In the genomic region with DNA sequence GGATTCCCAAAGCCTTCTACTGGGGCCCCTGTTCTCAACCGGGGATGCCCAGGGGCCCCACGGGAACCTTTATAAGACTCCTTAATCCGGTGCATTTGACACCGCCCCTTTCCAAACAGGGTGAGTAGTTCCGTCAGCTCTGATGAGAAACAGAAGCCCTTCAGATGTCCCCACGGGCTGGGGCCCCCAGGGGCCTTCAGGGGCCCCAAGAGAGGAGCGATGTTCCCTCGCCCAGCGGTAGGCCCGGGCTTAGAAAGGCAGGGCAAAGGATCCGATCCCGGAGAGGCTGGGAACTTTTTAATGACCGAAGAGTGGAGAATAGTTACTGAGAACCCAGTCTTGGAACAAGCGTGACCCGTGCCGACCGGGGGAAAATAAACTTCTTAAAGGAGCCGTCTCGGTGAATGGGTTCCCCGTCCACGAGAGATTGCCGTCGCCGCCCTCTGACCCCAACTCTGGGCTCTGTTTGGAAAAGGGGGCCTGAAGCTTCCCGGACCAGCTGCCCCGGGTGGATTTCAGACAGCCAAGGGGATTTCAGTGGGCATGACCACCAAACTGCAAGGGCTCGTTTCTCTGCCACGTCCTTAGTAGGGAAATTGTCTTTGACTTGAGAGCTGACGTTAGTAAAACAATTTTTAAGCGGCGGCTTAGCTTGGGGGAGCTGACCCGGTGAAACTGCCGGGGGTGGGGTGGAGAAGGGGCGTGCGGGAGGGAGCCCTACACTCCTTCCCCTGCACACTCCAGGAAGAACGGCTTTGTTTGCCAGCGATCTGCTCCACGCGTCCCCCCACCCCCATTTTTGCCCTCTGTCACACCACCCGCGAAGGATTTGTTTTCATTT, we compare ENCODE assay signal across 8 mouse cellular contexts. TPM values are rescaled to one million over a fixed set of nuclear protein-coding genes. Genes with fewer than 3 reads are reported as not detected.
A peak's percentile ranks its signal among the peaks of the same experiment; 100 is the strongest.
DNase-seq lines count a peak whose midpoint lies in the region; ATAC-seq and TF ChIP-seq lines count a peak whose summit lies in the region.

No protein-coding gene starts in this region.

- no peaks in the 10 kb centered on the region for H3K9me3 ChIP-seq in megakaryocyte, embryonic 14.5 days
- H3K9me3 ChIP-seq in embryonic facial prominence, embryonic 12.5 days: no peaks in the 10 kb centered on the region
- H3K9me3 ChIP-seq in hindbrain, embryonic 14.5 days (ENCODE audit: control insufficient read depth, low read length): no peaks in the 10 kb centered on the region
- H3K9me3 ChIP-seq in liver, embryonic 11.5 days (ENCODE audit: control insufficient read depth, low read length): no peaks in the 10 kb centered on the region

- H3K27me3 ChIP-seq in megakaryocyte, embryonic 14.5 days (replicated peaks): peaks cover 75% of the 10 kb centered on the region
- H3K27me3 ChIP-seq in embryonic facial prominence, embryonic 12.5 days: peaks cover 54% of the 10 kb centered on the region
- peaks cover 33% of the 10 kb centered on the region for H3K27me3 ChIP-seq in hindbrain, embryonic 14.5 days (ENCODE audit: control insufficient read depth, insufficient read depth, low read length)
- peaks cover 78% of the 10 kb centered on the region for H3K27me3 ChIP-seq in liver, embryonic 11.5 days (replicated peaks; ENCODE audit: control insufficient read depth, insufficient read depth, low read length)

- H3K4me3 ChIP-seq in megakaryocyte, embryonic 14.5 days (replicated peaks): peak overlapping the region; percentile 88
- peak overlapping the region; percentile 52 for H3K4me3 ChIP-seq in embryonic facial prominence, embryonic 12.5 days
- H3K4me3 ChIP-seq in hindbrain, embryonic 14.5 days (replicated peaks; ENCODE audit: low read length): peak overlapping the region; percentile 50
- peak overlapping the region; percentile 51 for H3K4me3 ChIP-seq in liver, embryonic 11.5 days (ENCODE audit: low read depth, low read length)
- H3K4me3 ChIP-seq in olfactory bulb, adult 2 months (ENCODE audit: insufficient read depth, low read depth, low read length): 0 out of 2 replicates have a peak overlapping the region, but pooled peaks have one; percentile 35

- TF ChIP-seq CTCF in olfactory bulb, adult 2 months (IDR thresholded peaks at IDR 0.05; ENCODE audit: insufficient read depth, low read depth, low read length): no peak

- no peak for DNase-seq in hindbrain, embryonic 14.5 days (ENCODE audit: low spot score)
- DNase-seq in liver, embryonic 11.5 days (ENCODE audit: low spot score): peak; percentile 46
- DNase-seq in yolk sac, embryonic 10.5 days (ENCODE audit: low spot score): no peak
- no peak for DNase-seq in left cerebral cortex, postnatal 14 days (ENCODE audit: low spot score in 2 of 2)

- no peak overlapping the region for H3K27ac ChIP-seq in embryonic facial prominence, embryonic 12.5 days
- H3K27ac ChIP-seq in hindbrain, embryonic 14.5 days: no peak overlapping the region
- no peak overlapping the region for H3K27ac ChIP-seq in liver, embryonic 11.5 days (ENCODE audit: low read depth, low read length)
- H3K27ac ChIP-seq in olfactory bulb, adult 2 months (ENCODE audit: insufficient read depth, low read depth, low read length): no peak overlapping the region

- TF ChIP-seq POLR2A in olfactory bulb, adult 2 months (IDR thresholded peaks at IDR 0.05; ENCODE audit: insufficient read depth, low read depth, low read length): no peak

- H3K36me3 ChIP-seq in megakaryocyte, embryonic 14.5 days (replicated peaks; ENCODE audit: low read length): no peaks in the 10 kb centered on the region
- H3K36me3 ChIP-seq in embryonic facial prominence, embryonic 12.5 days: no peaks in the 10 kb centered on the region
- H3K36me3 ChIP-seq in hindbrain, embryonic 14.5 days (replicated peaks; ENCODE audit: control insufficient read depth, insufficient read depth): no peaks in the 10 kb centered on the region
- H3K36me3 ChIP-seq in liver, embryonic 11.5 days (ENCODE audit: control insufficient read depth, insufficient read depth, low read length): no peaks in the 10 kb centered on the region

- intact Hi-C loops in left cerebral cortex, postnatal 14 days (cut with DNase I): loop anchor here (5.0 kb wide), 2 partner anchors 38 to 98 kb away; no protein-coding TSS in a partner anchor

- peak overlapping the region; percentile 57; the same call in 1 of the 2 replicates for H3K9ac ChIP-seq in embryonic facial prominence, embryonic 12.5 days
- H3K9ac ChIP-seq in hindbrain, embryonic 14.5 days: peak overlapping the region; percentile 80
- no peak overlapping the region for H3K9ac ChIP-seq in liver, embryonic 11.5 days (ENCODE audit: low read depth, low read length)

- H3K4me1 ChIP-seq in megakaryocyte, embryonic 14.5 days: peaks cover 57% of the 10 kb centered on the region
- peaks cover 43% of the 10 kb centered on the region for H3K4me1 ChIP-seq in embryonic facial prominence, embryonic 12.5 days
- H3K4me1 ChIP-seq in hindbrain, embryonic 14.5 days (replicated peaks; ENCODE audit: control insufficient read depth, insufficient read depth, low read length): peaks cover 27% of the 10 kb centered on the region
- peaks cover 25% of the 10 kb centered on the region for H3K4me1 ChIP-seq in liver, embryonic 11.5 days (replicated peaks; ENCODE audit: control insufficient read depth, insufficient read depth, low read length)
- peaks cover 33% of the 10 kb centered on the region for H3K4me1 ChIP-seq in olfactory bulb, adult 2 months (ENCODE audit: control insufficient read depth, insufficient read depth, low read length)

- no peak for ATAC-seq in megakaryocyte, adult 5-6 weeks (ENCODE audit: poor library complexity, severe bottlenecking)
- ATAC-seq in embryonic facial prominence, embryonic 12.5 days (ENCODE audit: insufficient number of reproducible peaks, insufficient read depth, low FRiP score, low TSS enrichment): no peak
- ATAC-seq in hindbrain, embryonic 14.5 days (ENCODE audit: low FRiP score): no peak
- no peak for ATAC-seq in liver, embryonic 11.5 days (replicated peaks; ENCODE audit: low FRiP score)

- H3K4me2 ChIP-seq in embryonic facial prominence, embryonic 12.5 days (replicated peaks): peak overlapping the region; percentile 94
- peak overlapping the region; percentile 97 for H3K4me2 ChIP-seq in hindbrain, embryonic 14.5 days (replicated peaks)
- H3K4me2 ChIP-seq in liver, embryonic 11.5 days: peak overlapping the region; percentile 75

- under 1% methylated on average over 41 of the region's 41 CpGs for WGBS in embryonic facial prominence, embryonic 12.5 days
- under 1% methylated on average over 41 of the region's 41 CpGs for WGBS in hindbrain, embryonic 14.5 days
- WGBS in liver, embryonic 11.5 days: under 1% methylated on average over 41 of the region's 41 CpGs
- 5% methylated on average over 41 of the region's 41 CpGs for WGBS in olfactory bulb, adult 2 months

RNA-seq across cellular contexts. Expression of a gene that starts 3.4 kb away (rescaled TPM):
- polyA plus RNA-seq in megakaryocyte, embryonic 14.5 days (2012; ENCODE audit: insufficient read depth, low replicate concordance): 49.2 and 111 TPM in 2 replicates
- 15.3 and 15.5 TPM in 2 replicates for total RNA-seq in megakaryocyte, adult 5-6 weeks (2015)
- total RNA-seq in megakaryocyte, adult 5-6 weeks (2017): 18.0 and 18.4 TPM in 2 replicates
- polyA plus RNA-seq in embryonic facial prominence, embryonic 12.5 days (2016; fragmentation: Nextera tagmentation; extraction: Ambion mirVana): 11.7 and 12.3 TPM in 2 replicates
- polyA plus RNA-seq in hindbrain, embryonic 14.5 days (2014; fragmentation: Nextera tagmentation; extraction: Ambion mirVana): 16.8 and 20.2 TPM in 2 replicates
- 5.1 TPM in 2 replicates for polyA plus RNA-seq in liver, embryonic 11.5 days (2014; fragmentation: Nextera tagmentation; extraction: Ambion mirVana)
- polyA plus RNA-seq in olfactory bulb, adult 2 months (2012; ENCODE audit: insufficient read depth, insufficient read length, low replicate concordance, missing spikeins): not detected in 2 replicates
- 10 to 100 TPM; 63.2 to 74.0 TPM for total RNA-seq in left cerebral cortex, postnatal 14 days (2021)

RNA-seq across cellular contexts. Expression of a gene that starts 48.7 kb away (rescaled TPM):
- 2.7 and 7.4 TPM in 2 replicates for polyA plus RNA-seq in megakaryocyte, embryonic 14.5 days (2012; ENCODE audit: insufficient read depth, low replicate concordance)
- 3.2 and 5.6 TPM in 2 replicates for total RNA-seq in megakaryocyte, adult 5-6 weeks (2015)
- total RNA-seq in megakaryocyte, adult 5-6 weeks (2017): 3.0 and 3.6 TPM in 2 replicates
- 9.4 and 10.8 TPM in 2 replicates for polyA plus RNA-seq in embryonic facial prominence, embryonic 12.5 days (2016; fragmentation: Nextera tagmentation; extraction: Ambion mirVana)
- polyA plus RNA-seq in hindbrain, embryonic 14.5 days (2014; fragmentation: Nextera tagmentation; extraction: Ambion mirVana): 8.5 and 9.8 TPM in 2 replicates
- 6.5 and 7.1 TPM in 2 replicates for polyA plus RNA-seq in liver, embryonic 11.5 days (2014; fragmentation: Nextera tagmentation; extraction: Ambion mirVana)
- polyA plus RNA-seq in olfactory bulb, adult 2 months (2012; ENCODE audit: insufficient read depth, insufficient read length, low replicate concordance, missing spikeins): not detected in 2 replicates
- total RNA-seq in left cerebral cortex, postnatal 14 days (2021): 10 to 100 TPM; 12.9 to 15.4 TPM

Comparison
In these comparisons a context has a peak if more than half of its experiments do, and no peak if none do; other contexts are left out.
1. H3K4me3 ChIP-seq: peak in every context shown above with its lines; median percentile 88 in megakaryocyte, embryonic 14.5 days; 52 in embryonic facial prominence, embryonic 12.5 days; 51 in liver, embryonic 11.5 days; 50 in hindbrain, embryonic 14.5 days; 35 in olfactory bulb, adult 2 months.